Mouse (Mus musculus) kidney, adult 11 months (tissue): Measurements from ENCODE around the gene Pcx.
A peak's percentile ranks its signal among the peaks of the same experiment; 100 is the strongest.
"Not testable (repeated sequence)": the region's sequence is repeated elsewhere in the genome, so short reads cannot be mapped to it uniquely, and the experiment has no call there.

ENCODE experiments used
- DNase-seq: peaks from one replicate; pipeline ENCODE4 v3.0.0; 2022

The Pcx gene

DNA sequence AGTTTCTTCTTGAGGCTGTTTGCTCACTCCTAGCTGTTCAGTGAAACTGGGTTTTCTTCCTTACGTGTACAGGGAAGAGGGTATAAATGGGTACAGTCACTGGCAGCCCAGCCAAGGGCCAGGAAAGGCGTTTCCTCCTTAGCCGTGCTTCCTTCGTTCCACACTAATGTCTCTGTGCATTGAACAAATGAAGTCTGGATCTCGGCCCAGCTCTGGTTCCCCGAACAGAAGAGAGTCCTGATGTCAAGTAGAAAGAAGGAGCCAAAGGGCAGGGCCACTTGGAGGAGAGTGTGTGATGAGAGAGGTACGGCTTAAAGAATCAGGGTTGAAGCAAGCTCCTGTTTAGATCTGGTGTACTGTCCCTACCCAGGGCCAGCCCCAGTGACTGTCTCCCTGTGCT lies 44.8 kb downstream of the Pcx start:
- DNase-seq = peak; percentile 46

DNA sequence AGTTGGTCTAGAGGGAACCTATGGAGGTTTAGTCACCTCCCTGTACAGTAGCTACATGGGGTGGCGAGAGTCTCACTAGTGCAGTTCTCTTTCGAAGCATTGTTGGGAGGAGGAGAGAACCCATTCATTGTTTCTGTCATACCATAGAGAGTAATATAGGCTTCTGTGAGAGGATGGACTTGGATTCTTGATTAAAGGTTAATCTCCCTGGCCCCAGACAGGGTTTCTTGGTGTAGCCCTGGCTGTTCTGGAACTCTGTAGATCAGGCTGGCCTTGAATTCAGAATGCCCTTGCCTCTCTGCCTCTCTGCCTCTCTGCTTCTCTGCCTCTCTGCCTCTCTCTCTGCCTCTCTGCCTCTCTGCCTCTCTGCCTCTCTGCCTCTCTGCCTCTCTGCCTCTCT lies 46.5 kb downstream of the Pcx start:
- DNase-seq = peak; percentile 43

DNA sequence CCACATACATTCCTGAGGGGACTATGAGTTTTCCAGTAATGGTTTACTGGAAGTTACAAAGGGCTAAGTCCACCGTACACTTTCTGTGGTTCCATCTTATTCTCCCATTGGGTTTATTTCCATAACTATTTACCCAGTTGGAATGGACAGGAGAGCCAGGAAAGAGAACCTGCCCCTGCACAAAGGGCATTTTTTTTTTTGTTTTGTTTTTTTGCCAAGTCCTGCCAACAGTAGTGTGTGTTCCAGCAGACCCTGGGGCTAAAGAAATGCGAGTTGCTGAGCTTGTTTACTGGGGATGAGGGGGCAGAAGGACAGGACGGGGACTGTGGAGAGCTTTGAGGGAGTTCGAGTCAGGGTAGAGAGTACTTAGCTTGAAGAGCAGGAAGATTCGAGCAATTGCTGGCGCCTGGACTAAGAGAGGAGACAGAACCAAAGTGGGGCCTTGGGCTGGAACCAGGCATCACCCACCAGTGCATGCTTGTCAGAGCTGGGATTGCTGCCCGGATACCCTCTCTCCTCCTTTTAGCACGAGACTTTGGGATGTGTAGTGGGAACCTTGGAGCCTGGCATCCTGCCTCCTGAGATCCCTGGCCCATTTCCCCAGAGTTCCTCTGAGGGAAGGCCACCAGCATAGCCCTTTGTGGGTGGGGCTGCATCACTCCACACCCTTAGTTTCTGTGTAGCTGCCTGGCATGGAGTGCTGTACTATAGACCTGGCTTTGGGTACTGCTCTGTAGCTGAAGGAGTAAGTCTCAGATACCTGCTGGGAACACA lies 47.7 kb downstream of the Pcx start:
- peak; percentile 88 for DNase-seq

DNA sequence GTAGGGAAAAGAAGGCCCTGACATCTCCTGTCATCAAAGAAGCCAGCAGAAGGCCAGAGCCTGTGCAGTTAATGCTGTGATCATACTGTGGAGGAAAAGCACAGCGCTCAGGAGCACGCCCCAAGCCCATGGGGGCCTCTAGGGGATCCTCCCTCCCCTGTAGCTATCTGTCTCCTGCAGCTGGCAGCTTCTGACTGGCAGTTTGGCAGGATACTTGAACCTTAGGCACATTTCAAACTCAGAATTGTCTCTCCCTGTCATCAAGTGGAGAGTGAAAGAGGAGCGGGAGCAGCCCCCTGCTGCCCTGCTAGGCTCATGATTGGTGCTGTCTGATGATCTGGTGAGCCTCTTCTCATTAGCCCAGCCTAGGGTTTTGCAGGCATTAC lies 48.3 kb downstream of the Pcx start:
- DNase-seq = no peak

DNA sequence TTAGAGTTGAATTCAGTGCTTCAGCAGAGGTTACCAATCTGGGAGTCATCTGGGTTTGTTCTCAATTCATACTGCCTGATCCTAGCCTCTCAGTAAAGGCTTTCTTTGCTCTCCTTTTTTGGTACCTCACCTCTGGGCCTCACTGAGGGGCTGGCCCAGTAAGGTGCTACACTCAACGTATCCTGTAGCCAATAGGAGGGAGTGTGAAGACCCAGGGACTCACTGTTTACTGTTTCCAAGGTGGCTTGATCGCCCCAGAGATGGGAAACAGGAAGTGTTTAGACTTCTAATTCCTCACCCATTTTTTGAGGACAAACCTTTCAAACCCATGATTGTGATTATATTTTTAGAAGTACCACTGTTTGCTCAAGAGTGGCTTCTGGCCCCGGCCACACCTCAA lies 48.7 kb downstream of the Pcx start:
- DNase-seq = no peak

DNA sequence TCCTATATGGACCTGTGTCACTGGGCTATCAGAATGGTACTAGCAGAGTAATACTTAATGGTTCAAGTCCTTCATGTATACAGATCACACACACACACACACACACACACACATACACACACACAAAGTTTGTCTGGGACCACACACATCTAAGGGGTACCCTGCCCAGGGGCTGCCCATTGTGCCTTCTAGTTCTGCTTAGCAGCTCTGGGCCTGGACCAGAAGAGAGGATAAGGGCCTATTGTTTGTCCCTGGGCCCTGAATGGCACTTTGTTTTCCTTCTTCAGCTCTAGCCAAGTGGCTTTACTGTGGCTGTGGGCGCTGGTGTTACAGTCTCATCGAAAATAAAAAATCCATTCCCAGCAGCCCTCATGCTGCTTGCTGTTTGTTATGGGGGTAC lies 49.3 kb downstream of the Pcx start:
- DNase-seq = no peak

DNA sequence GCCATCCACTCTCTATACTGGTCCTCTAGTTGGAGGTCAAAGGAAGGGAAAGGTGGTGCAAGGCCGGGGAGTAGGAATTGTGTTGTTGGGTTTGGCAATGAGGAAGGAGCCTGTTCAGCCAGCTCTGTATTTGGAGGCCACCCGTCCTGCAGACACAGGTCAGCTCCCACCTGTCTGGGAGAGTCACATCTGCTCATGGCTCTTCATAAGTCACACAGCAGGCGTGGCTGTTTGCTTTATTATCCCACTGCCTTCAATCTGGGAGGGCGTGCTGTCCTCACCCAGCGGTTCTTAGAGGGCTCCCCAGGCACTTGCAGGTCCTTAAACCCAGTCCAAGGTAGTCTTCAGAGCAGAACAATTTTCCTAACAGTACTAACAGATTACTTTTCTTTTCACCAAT lies 49.9 kb downstream of the Pcx start:
- DNase-seq = no peak

DNA sequence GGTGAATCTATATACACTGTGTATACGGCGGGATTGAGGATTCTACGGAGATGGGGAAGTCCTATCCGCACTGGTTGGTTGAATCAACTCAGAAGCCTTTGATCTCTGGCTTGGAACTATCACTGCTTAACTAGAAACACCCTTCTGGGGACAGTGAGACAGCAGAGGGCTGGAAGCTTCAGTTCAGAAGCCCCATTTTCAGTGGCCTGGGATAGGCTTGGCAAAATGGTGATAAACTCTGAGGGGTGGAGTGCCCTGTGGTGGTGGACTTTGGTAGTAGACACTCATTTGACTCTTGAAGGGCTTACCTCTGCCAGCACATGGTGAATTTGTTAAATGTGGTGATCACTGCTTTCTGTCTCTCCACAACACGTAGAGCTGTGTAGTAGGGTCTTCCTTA lies 55.4 kb downstream of the Pcx start:
- DNase-seq = no peak

DNA sequence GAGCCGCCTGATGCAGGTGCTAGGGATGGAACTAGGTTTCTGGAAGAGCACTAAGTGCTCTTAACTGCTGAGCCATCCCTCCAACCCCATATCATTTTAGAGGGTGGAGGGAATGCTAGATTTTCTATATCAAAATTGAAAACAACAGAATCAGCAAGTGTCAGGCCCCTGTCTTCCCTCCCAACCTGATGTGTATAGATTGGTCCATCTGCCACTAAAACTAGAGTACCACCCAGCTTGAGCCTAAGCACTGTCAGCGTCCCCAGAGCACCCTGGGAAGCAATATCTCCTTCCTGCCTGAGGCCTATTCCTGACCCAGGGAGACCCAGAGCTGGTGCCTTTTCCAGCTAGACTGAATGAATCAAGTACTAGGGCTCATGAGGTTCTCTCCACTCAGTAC lies 56.6 kb downstream of the Pcx start:
- no peak for DNase-seq

DNA sequence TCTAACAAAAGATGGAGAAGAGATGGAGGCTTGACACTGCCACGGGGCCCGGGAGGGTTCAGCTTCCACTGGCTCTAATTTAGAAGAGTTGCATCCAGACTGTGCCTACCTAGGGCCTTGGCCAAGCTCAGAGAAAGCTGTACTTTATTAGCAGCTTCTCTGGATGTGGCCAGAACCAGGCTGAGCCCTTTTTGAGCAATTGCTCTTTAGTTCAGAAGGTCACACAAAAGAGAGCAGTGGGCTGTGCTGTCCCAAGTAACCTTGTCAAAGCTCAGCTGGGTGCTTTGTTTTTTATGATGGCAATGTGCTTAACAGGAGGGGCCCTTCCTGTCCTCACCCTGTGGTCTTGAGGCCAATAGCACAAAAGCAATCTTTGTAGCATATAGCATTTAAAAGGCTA lies 57.4 kb downstream of the Pcx start:
- DNase-seq = no peak

DNA sequence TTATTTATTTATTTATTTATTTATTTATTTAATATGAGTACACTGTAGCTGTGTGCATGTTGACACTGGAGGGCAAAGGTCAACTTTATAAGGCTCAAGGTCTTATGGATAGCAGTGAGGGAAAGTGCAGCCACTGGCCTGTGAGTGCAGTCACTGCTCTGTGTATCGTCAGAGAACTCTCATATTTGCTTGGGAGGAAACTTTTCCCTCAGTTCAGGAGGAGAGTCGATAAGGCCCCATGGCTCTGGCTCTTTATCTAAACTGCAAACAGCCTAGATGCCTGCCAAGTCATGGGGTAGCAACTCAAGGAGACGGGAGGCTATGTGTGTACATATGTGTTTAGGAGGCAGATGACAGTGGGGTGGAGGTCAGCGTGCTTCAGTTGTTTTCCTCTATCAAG lies 58.6 kb downstream of the Pcx start:
- DNase-seq = no peak

DNA sequence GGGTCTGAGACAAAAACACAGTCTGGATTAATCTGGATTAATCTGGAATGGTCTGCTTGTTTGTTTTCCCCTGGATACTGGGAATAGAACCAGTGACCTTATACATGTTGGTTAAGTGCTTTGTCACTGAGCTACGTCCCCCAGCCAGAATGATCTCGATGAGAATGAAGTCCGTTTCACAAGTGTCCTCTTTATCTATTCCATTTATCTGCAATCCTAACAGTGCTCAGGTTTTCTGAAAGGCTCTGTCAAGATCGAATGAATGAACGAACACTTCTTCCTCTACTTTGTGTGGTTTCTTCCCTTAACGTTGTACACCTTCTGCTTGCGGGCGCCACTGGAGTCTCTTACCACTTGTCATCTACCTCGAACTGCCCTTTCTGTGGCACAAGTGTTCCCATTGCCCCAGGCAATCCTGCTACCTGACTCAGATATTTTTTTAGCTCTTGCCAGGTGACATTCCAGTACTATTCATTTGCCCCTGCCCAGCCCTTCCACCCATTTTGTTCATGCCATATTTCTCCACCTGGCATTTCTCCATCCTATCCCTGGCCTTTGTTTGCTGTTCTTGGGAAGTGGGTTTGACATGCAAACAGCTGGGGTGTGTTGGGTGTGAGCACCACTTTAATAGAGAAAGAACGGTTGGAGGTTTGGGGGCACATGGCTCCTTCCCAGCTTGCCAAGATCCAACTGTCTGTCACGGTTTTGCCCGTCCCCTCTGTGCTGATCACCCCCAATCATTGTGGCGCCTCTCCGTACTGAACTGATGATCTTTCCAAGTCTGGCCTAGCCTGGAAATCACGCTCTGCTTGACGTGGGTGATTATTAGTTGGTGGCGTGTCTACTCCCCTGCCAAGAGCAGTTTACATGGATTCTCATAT lies 59.3 kb downstream of the Pcx start:
- peak; percentile 40 for DNase-seq

DNA sequence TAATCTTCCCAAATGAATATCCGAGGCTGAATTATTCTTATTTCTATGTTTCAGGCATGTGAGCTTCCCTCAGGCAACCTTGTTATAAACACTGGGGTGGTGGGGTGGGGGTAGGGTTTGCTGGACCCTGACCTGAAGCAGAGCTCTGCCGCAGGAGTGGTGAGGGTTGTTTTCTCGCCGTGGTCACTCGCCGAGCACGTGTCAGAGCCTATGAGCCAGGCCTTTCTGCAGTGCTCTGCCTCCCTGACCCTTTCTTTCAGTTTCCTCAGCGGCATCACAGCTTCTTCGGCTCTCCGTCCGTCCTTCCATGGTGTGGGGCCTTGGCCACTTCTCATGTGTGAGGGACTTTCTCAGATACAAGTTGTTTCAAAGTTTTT lies 60.0 kb downstream of the Pcx start:
- peak; percentile 81 for DNase-seq

DNA sequence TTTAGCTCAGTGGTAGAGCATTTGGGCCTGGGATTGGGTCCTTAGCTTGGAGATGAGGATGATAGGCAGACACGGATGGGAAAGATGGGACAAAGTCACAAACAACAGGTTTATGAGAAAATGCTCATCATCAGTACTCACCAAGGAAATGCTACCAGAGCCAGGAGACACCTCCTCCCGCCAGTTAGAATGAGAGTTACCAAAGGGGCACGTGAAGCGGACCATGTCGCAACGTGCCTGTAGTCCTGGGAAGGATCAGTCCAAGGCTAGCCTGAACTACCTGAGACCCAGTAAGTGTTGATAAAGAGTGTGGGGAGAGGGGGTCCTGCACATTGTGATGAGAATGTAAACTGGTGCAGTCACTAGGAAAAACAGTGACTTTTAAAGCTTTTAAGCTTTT lies 60.5 kb downstream of the Pcx start:
- DNase-seq = peak; percentile 49

DNA sequence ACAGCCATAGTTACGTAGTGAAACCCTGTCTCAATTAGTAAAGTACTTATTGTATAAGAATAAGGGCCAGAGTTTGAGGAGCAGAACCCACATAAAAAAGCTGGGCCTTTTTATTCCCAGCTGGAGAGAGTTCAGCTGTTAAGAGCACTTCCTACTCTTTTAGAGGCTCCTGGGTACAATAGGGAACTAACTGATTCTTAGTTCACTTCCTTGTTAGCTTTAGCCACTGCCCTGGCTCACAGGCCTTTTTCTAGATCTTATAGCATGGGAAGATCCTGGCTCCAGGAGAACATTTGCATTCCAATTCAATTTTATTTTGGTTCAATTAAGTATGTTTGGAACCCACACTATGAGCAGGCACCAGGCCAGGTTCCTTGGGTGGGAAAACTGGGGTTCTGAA lies 61.4 kb downstream of the Pcx start:
- DNase-seq = no peak

DNA sequence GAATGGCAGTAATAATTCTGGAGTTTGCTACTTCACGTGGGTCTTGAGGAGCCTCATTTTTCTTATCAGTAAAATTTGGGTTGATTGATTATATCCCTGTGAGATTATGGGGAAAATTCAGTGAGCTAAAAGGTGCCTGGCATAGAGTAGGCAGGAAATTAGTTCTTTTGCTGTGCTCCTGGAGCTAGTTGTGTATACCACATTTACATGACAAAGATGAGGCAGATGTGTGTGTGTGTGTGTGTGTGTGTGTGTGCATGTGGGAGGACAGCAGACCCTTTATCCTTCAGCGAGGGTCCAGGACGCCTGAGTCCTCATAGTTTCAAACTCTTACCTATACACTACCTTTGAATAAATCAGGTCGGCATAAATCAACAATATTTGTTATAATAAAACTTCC lies 61.8 kb downstream of the Pcx start:
- no peak for DNase-seq

DNA sequence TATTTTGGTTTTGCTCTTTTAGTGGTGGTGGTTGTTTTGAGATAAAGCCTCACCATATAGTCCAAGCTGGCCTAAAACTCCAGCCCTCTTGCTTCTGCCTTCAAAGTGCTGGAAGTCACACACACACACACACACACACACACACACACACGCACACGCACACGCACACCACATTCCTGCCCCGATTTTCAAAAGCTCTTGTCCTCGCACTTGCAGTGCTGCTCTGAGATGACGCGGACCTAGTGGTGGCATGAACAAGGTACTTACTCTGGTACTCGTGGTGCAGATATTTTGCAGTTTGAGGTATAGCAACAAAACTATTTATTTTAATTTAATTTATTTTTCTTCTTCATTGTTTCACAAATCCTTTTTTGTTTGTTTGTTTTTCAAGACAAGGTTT lies 62.2 kb downstream of the Pcx start:
- no peak for DNase-seq

DNA sequence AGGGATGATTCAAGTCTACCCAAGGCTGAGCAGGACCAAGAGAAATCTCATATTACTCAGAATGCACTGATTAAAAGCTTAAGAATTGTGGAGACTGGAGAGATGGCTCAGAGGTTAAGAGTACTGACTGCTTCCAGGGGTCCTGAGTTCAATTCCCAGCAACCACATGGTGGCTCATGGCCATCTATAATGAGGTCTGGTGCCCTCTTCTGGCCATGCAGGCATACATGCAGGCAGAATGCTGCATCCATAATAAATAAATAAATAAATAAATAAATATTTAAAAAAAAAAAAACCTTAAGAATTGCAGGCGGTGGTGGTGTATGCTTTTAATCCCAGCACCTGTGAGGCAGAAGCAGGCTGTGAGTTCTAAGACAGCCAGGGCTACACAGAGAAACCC lies 63.0 kb downstream of the Pcx start:
- no peak for DNase-seq

DNA sequence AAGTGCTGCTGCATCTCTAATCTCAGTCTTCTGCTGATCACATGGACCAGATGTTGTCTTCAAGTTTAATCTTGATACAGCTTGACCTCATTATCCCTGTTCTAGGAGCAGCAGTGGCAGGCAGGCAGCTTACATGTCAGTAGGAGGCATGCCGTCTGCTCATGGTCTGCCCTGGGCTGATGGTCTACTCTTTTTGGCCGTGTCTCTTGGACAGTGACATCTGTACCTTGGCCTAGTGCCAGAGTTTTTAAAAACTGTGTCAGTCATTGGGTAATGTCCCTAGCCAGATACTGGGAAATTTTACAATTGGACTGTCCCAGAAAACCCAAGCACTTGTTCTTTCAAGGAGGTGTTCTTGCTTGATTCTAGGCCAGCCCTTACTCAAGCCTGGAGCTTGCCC lies 68.5 kb downstream of the Pcx start:
- peak; percentile 48 for DNase-seq

DNA sequence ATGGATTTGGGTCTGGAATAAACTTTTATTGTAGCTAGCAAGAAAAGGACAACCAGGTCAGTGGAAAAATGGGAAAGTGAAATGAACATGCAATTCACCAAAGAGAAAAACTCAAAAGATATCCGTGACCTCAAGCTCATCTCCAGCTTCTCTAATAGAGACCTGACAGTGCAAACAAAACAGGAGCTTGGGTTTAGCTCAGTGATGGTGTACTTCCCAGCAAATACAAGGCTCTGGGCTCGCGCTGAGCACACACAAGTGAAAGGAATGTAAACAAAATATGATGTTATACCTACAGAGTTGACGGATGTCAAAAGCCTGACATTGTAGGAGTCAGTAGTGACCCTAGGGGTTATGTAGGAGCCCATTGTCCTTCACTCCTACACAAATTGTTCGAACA lies 69.0 kb downstream of the Pcx start:
- DNase-seq = no peak

DNA sequence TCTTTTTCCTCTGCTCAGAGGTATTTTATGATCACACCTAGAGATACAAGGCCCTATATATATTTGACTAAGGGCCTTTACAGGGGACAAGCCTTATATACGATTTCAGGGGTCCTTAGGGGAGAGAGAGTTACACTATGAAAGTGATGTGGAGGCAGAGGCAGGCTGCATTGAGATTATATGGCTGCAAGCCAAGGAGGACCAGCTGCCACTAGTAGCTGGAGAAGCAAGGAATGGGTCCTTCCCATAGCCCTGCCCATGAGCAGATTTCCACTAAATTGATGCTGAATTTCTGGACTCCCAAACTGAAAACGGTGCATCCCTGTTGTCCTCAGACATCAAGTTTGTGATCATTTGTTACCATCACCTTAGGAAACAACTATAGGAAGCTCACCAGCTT lies 73.6 kb downstream of the Pcx start:
- no peak for DNase-seq

DNA sequence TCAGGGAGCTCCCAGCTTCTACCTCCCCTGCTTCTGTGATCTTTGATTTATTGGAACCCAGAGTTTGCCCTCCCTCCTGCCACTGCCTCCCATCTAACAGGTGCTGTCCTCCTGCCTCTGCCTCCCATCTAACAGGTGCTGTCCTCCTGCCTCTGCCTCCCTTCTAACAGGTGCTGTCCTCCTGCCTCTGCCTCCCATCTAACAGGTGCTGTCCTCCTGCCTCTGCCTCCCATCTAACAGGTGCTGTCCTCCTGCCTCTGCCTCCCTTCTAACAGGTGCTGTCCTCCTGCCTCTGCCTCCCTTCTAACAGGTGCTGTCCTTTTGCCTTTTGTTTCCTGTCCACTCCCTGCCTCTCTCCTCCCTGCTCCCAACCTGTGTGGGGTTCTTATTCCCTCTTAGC lies 76.5 kb downstream of the Pcx start:
- not testable (repeated sequence) for DNase-seq

DNA sequence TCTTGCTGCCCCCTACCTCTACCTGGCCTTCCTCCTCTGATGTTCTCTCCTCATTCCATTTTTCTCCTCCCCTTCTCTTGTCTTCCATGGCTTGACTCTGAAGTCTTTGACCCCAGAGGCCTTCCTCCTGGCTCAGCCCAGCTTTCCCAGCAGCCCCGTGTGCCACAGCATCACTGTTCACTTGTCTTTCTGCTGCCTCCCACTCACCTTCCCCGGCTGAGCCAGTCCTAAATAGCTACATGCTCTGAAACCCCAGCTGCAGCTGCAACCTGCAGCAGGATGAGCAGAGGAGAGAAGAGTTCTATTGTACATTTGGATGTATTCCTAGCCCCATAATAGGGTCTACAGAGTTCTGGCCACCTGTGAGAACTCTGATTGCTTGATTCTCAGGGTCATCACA lies 77.2 kb downstream of the Pcx start:
- no peak for DNase-seq

DNA sequence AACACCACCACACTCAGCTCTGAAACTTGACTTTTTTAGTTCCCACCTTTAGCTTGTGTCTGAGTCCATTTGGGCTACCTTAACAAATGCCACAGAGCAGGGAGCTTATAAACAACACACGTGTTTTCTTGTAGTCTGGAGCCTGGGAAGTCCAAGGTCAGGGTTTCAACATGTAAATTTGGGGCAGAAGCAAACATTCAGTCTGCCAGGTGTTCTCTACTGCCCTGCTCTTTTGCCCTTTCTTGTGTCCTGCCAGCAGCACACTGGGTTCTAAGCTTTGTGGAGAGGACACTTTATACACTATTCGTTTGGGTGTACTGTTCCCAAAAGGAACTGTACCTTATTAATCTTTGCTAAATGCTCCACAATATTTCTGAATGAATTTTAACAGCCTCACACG lies 78.2 kb downstream of the Pcx start:
- DNase-seq = no peak

DNA sequence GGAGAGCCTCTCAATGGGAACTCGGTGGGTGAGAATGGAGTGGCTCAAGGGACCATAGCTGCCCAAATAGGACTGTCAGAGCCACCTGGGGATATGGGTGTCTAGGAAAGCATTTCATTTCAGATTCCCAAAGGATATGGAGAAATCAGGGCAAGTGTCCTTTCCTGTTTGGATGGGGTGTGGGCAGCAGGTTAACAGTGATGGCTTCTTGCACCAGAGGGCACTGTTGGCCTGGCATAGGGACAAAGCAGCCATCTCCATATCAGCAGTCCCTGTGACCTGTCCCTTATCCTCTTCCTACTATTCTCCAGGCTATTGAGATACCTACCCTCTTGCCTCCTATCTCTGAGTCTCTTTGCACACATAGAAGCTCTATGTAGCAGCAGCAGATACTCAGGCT lies 78.8 kb downstream of the Pcx start:
- no peak for DNase-seq
